Mouse (Mus musculus) myocyte (in vitro differentiated cells): ENCODE data around the gene Ap2a2. TPM values are rescaled to one million over a fixed set of nuclear protein-coding genes. Genes with fewer than 3 reads are reported as not detected.

Source experiments
- H3K27me3 ChIP-seq: one replicate; pipeline ENCODE4 v1.6.1; 2011; ENCODE audit not compliant: control insufficient read depth, insufficient read depth, insufficient read length
- H3K36me3 ChIP-seq: one replicate; pipeline ENCODE4 v1.6.1; 2011; ENCODE audit not compliant: control insufficient read depth, insufficient read depth
- H3K4me2 ChIP-seq: one replicate; pipeline ENCODE4 v1.6.1; 2011; ENCODE audit warnings: low read depth, control low read depth
- H3K4me3 ChIP-seq: one replicate; pipeline ENCODE4 v1.5.1; 2011; ENCODE audit warnings: mild to moderate bottlenecking, control low read depth, moderate library complexity
- H3K79me2 ChIP-seq: one replicate; pipeline ENCODE4 v1.6.1; 2011; ENCODE audit not compliant: control insufficient read depth, insufficient read depth
- H3ac ChIP-seq: one replicate; pipeline ENCODE4 v1.6.1; 2011; ENCODE audit not compliant: control insufficient read depth, insufficient read length
- CEBPB ChIP-seq: IDR thresholded peaks from 2 replicates; pipeline ENCODE4 v1.6.1; 2011; ENCODE audit warnings: mild to moderate bottlenecking, moderate library complexity; ENCODE audit not compliant: poor library complexity, insufficient read depth, severe bottlenecking
- E2F4 ChIP-seq: IDR thresholded peaks from one replicate; pipeline ENCODE4 v1.6.1; 2011; ENCODE audit warnings: mild to moderate bottlenecking, control low read depth, moderate library complexity; ENCODE audit not compliant: insufficient read depth
- MAX ChIP-seq: IDR thresholded peaks from one replicate; pipeline ENCODE4 v1.6.1; 2011; ENCODE audit warnings: low read depth, mild to moderate bottlenecking, control low read depth
- MYOD1 ChIP-seq, 3 experiments: IDR thresholded peaks; one replicate each; pipeline ENCODE4 v1.6.1; 2011; ENCODE audit warnings: control low read depth in 2 of 3, low read depth in 2 of 3, mild to moderate bottlenecking in 2 of 3, moderate library complexity in 1 of 3; ENCODE audit not compliant: insufficient read length in 2 of 3, control insufficient read depth in 1 of 3
- MYOG ChIP-seq, 3 experiments: IDR thresholded peaks; one replicate each; pipeline ENCODE4 v1.6.1; 2011; ENCODE audit warnings: control low read depth in 2 of 3, low read depth in 2 of 3, mild to moderate bottlenecking in 2 of 3; ENCODE audit not compliant: insufficient read length in 2 of 3, control insufficient read depth in 1 of 3, insufficient read depth in 1 of 3
- POLR2A ChIP-seq: IDR thresholded peaks from one replicate; pipeline ENCODE4 v1.6.1; 2011; ENCODE audit warnings: low read depth, mild to moderate bottlenecking, control low read depth, moderate library complexity; ENCODE audit not compliant: insufficient read length
- POLR2AphosphoS2 ChIP-seq: IDR thresholded peaks from one replicate; pipeline ENCODE4 v1.6.1; 2011; ENCODE audit warnings: low read depth, control low read depth; ENCODE audit not compliant: insufficient read length
- REST ChIP-seq: IDR thresholded peaks from one replicate; pipeline ENCODE4 v1.6.1; 2011; ENCODE audit warnings: mild to moderate bottlenecking, control low read depth, moderate library complexity; ENCODE audit not compliant: insufficient read depth, insufficient read length
- SRF ChIP-seq: IDR thresholded peaks from one replicate; pipeline ENCODE4 v1.6.1; 2011; ENCODE audit warnings: low read depth; ENCODE audit not compliant: control insufficient read depth, insufficient read length
- TCF12 ChIP-seq: IDR thresholded peaks from one replicate; pipeline ENCODE4 v1.6.1; 2011; ENCODE audit warnings: mild to moderate bottlenecking, control low read depth; ENCODE audit not compliant: poor library complexity, insufficient read depth, severe bottlenecking
- TCF3 ChIP-seq: IDR thresholded peaks from one replicate; pipeline ENCODE4 v1.6.1; 2011; ENCODE audit warnings: low read depth, control low read depth; ENCODE audit not compliant: insufficient read length
- USF1 ChIP-seq: IDR thresholded peaks from one replicate; pipeline ENCODE4 v1.6.1; 2011; ENCODE audit warnings: low read depth, mild to moderate bottlenecking, control low read depth, moderate library complexity
- polyA plus RNA-seq: library from polyadenylated mRNA; unstranded; fragments of >200 nt; fragmentation: generic; extraction: Trizol; gene quantifications from one replicate; pipeline ENCODE4 v1.2.1, GENCODE M21; 2012; ENCODE audit warnings: missing spikeins

Gene Ap2a2
- polyA plus RNA-seq, 1 experiment = 89.2 TPM

DNA sequence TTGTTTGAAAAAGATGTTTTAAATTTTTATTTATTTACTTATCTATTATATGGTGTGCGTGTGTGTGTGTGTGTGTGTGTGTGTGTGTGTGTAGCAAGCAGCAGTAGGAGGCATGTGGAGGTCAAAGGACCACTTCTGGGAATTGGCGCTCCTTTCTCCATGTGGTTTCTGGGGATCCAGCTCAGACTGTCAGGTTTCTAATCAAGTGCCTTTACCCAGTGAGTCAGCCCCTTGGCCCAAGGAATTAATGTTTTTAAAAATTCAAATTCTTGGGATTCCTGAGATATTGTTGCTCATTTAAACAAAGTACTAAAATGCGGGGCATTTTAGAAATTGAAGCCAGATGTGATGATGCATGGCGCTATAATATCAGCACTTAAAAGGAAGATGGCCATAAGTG, 20.3 kb upstream of the Ap2a2 start:
- Histone ChIP-seq H3K4me2 (peak overlapping the region; percentile 91), H3ac (no peak overlapping the region), H3K4me3 (no peak overlapping the region), H3K36me3 (no peaks in the 10 kb centered on the region), H3K79me2 (peaks cover 13% of the 10 kb centered on the region), H3K27me3 (no peaks in the 10 kb centered on the region)
- no peak for TF ChIP-seq E2F4
- TF ChIP-seq POLR2AphosphoS2 = no peak
- no peak for TF ChIP-seq TCF3
- TF ChIP-seq MYOD1 (IDR thresholded peaks at IDR 0.05; ENCODE audit: control insufficient read depth in 1 of 3, insufficient read length in 2 of 3, low read depth in 2 of 3) = no peak
- no peak for TF ChIP-seq MYOG (IDR thresholded peaks at IDR 0.05; ENCODE audit: control insufficient read depth in 1 of 3, insufficient read depth in 1 of 3, insufficient read length in 2 of 3, low read depth in 2 of 3)
- no peak for TF ChIP-seq TCF12
- no peak for TF ChIP-seq CEBPB
- TF ChIP-seq USF1 = no peak

DNA sequence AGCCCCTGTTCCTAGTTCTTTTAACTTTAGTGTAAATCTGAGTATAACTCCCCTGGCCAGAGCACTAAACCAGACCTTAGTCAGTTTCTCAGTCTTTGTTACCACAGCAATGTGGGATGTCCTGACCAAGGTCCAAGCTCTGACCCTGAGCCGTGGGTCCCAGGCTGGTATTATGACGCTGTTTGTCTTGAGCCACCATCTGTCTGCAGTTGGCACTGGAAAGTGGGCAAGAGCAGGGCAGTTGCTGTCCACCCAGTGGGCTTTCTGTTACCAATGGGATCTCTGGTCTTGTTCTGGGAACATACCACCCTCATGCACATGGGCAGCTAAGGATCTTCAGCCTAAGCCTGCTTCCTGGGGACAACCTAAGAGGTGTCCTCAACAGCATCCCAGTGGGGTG, 19.4 kb upstream of the Ap2a2 start:
- Histone ChIP-seq H3ac (no peak overlapping the region), H3K79me2 (peaks cover 13% of the 10 kb centered on the region), H3K36me3 (no peaks in the 10 kb centered on the region), H3K4me3 (no peak overlapping the region), H3K4me2 (no peak overlapping the region), H3K27me3 (no peaks in the 10 kb centered on the region)
- TF ChIP-seq TCF3 = no peak
- peak in 1 of 3 experiments; percentile 55 for TF ChIP-seq MYOG (IDR thresholded peaks at IDR 0.05; ENCODE audit: control insufficient read depth in 1 of 3, insufficient read depth in 1 of 3, insufficient read length in 2 of 3, low read depth in 2 of 3)

DNA sequence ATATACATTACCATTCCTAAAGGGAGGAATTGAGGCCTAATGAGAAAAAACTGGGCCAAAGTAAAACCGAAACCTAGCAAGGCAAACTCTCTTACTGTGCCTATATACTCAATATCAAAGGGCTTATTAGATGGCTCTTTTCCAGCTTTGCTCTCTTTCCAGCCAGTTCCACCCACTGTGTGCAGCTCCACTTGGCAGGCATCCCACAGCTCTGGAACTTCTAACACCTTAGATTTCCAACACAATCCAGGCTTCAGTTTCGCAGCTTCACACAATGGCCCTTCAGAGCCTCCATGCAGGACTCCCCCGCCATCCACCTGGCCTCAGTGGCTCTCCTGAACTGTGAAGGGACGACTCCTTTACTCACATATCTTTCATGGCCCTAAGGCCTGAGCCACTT, 17.3 kb upstream of the Ap2a2 start:
- Histone ChIP-seq H3K79me2 (no peaks in the 10 kb centered on the region), H3K4me2 (no peak overlapping the region), H3K36me3 (no peaks in the 10 kb centered on the region), H3K4me3 (no peak overlapping the region), H3K27me3 (no peaks in the 10 kb centered on the region), H3ac (no peak overlapping the region)
- TF ChIP-seq USF1 (no peak), TCF3 (no peak), E2F4 (no peak), REST (no peak), MAX (no peak), POLR2A (no peak), SRF (no peak), MYOD1 (IDR thresholded peaks at IDR 0.05; ENCODE audit: control insufficient read depth in 1 of 3, insufficient read length in 2 of 3, low read depth in 2 of 3) (no peak), MYOG (IDR thresholded peaks at IDR 0.05; ENCODE audit: control insufficient read depth in 1 of 3, insufficient read depth in 1 of 3, insufficient read length in 2 of 3, low read depth in 2 of 3) (no peak), POLR2AphosphoS2 (no peak), CEBPB (no peak), TCF12 (no peak)

DNA sequence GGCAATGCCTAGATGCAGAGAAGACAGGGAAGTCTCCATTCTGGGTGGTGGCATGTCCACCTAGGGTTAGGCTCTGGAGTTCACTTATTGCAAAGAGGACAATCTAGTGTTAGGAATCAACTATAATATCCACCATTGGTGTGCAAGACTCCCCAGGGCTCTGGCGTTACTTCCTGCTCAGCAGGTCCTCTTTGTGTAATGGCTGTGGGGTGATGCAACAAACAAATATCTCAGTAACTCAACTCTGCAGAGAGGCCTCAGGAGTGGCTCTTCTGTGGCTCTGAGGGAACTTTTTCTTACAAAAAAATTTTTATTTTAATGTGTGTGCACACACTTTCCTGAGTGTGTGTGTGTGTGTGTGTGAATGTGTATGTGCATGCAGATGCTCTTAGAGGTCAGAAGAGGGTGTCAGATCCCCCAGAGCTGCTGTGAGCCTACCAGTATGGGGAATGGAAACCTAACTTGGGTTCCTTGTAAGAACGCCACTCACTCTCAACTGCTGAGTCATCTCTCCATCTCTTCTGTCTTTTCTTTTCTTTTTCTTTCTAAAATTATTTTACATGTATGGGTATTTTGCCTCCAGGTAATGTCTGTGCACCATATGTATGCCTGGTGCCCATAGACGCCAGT, 12.4 kb upstream of the Ap2a2 start:
- no peak overlapping the region for H3ac ChIP-seq
- H3K36me3 ChIP-seq = no peaks in the 10 kb centered on the region
- H3K27me3 ChIP-seq = no peaks in the 10 kb centered on the region
- TF ChIP-seq MYOG (IDR thresholded peaks at IDR 0.05; ENCODE audit: control insufficient read depth in 1 of 3, insufficient read depth in 1 of 3, insufficient read length in 2 of 3, low read depth in 2 of 3) = no peak
- no peak for TF ChIP-seq CEBPB
- TF ChIP-seq E2F4 = no peak
- TF ChIP-seq POLR2A = no peak
- TF ChIP-seq POLR2AphosphoS2 = no peak
- no peak for TF ChIP-seq REST
- TF ChIP-seq USF1 = no peak
- TF ChIP-seq SRF = no peak
- no peak for TF ChIP-seq TCF3
- TF ChIP-seq MAX = no peak
- no peak for TF ChIP-seq TCF12
- TF ChIP-seq MYOD1 (IDR thresholded peaks at IDR 0.05; ENCODE audit: control insufficient read depth in 1 of 3, insufficient read length in 2 of 3, low read depth in 2 of 3) = no peak
- no peak overlapping the region for H3K4me3 ChIP-seq
- no peak overlapping the region for H3K4me2 ChIP-seq
- H3K79me2 ChIP-seq = no peaks in the 10 kb centered on the region

DNA sequence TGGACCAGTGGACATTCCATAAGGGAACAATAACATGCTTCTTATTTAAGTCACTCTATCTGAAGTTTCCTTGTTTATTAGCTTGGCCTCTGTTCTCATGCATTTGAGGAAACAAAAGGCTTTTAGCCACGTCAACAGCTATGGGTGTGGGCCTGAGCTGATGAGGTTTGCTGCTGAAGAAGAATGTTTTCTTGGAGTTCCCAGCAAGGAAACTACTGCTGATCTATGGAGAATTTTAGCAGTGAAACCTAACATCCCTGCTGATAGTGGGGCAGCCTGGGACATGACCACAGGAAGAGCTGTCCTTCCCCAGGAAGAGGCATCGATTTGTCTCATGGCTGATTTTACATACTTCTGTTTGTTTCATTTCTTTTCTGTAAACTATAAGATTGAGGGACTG, 11.5 kb upstream of the Ap2a2 start:
- Histone ChIP-seq H3K4me2 (no peak overlapping the region), H3K36me3 (no peaks in the 10 kb centered on the region), H3K4me3 (no peak overlapping the region), H3K79me2 (no peaks in the 10 kb centered on the region), H3ac (no peak overlapping the region), H3K27me3 (no peaks in the 10 kb centered on the region)
- TF ChIP-seq REST (no peak), MAX (no peak), USF1 (no peak), POLR2AphosphoS2 (no peak), TCF12 (no peak), SRF (no peak), MYOD1 (IDR thresholded peaks at IDR 0.05; ENCODE audit: control insufficient read depth in 1 of 3, insufficient read length in 2 of 3, low read depth in 2 of 3) (no peak), E2F4 (no peak), POLR2A (no peak), TCF3 (no peak), CEBPB (no peak), MYOG (IDR thresholded peaks at IDR 0.05; ENCODE audit: control insufficient read depth in 1 of 3, insufficient read depth in 1 of 3, insufficient read length in 2 of 3, low read depth in 2 of 3) (no peak)
